Mouse (Mus musculus): Measurements from ENCODE around the gene Mmp9.
A peak's percentile ranks its signal among the peaks of the same experiment; 100 is the strongest.

DNA sequence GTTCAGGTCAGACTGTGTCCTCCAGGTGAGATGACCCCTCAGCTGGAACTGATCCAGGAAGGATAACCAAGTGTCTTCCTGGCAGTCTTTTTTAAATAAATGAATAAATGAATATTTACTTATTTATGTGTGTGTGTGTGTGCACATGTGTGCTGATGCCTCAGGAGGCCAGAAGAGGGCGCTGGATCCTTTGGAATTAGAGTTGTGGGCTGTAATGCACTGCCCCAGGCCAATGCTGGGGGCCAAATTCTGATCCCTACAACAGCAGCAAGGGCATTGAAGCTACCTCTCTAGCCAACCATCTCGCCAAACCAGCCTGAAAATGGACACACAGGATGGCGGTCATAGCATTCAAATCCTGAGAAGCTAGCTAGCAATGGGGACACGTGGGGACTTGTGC is 15.1 kb downstream of the Mmp9 start:
- TF ChIP-seq CTCF (conservative IDR thresholded peaks at IDR 0.05; ENCODE audit: low read length) (peak; percentile 54), NANOG (IDR thresholded peaks at IDR 0.05; ENCODE audit: borderline replicate concordance, low read length) (no peak)

All from E14TG2a.4 (cell line).